Mouse (Mus musculus): ENCODE measurements around the gene Sost.

- TF ChIP-seq ZC3H11A (IDR thresholded peaks at IDR 0.05; ENCODE audit: borderline replicate concordance, low read depth, low read length) = no peak
- TF ChIP-seq HCFC1 (IDR thresholded peaks at IDR 0.05; ENCODE audit: borderline replicate concordance, insufficient read depth, low read length) = no peak
- no peak for TF ChIP-seq MAFK (IDR thresholded peaks at IDR 0.05; ENCODE audit: insufficient read depth, low read depth, low read length)
- TF ChIP-seq CHD2 (IDR thresholded peaks at IDR 0.05; ENCODE audit: low read depth, low read length) = no peak
- no peak for TF ChIP-seq ZNF384 (IDR thresholded peaks at IDR 0.05; ENCODE audit: low read depth, low read length)
Observed at GRCm38 (mm10) chr11:101935743-101936142, 31.1 kb downstream of the Sost start.
